In genomic region chr3:80805327-80805726, GRCm38 (mm10) we compare ENCODE assay signal across 11 mouse cellular contexts. TPM values are rescaled to one million over a fixed set of nuclear protein-coding genes. Genes with fewer than 3 reads are reported as not detected.
DNase-seq lines count a peak whose midpoint lies in the region; ATAC-seq and TF ChIP-seq lines count a peak whose summit lies in the region.
"Had no signal": no experiment of that assay in that cellular context is flagged by ENCODE, and none has a peak within 500 bp of the region (broad histone marks: within the 10 kb centered on the region; RNA-seq: fewer than 3 reads in every experiment).

No protein-coding gene starts in this region.

- H3K27me3 ChIP-seq in kidney, adult 2 months (replicated peaks; ENCODE audit: control insufficient read depth, insufficient read depth, low read length) = peaks cover 2% of the 10 kb centered on the region; the same call in 1 of the 2 replicates
- peaks cover 3% of the 10 kb centered on the region; the same call in 1 of the 2 replicates for H3K27me3 ChIP-seq in stomach, postnatal 0 days (ENCODE audit: control insufficient read depth, insufficient read depth, low read length)
- H3K27me3 ChIP-seq: midbrain, embryonic 12.5 days had no signal

- TF ChIP-seq POLR2A in kidney, adult 2 months (IDR thresholded peaks at IDR 0.05; ENCODE audit: low read depth, low read length) = no peak

- no peak for TF ChIP-seq CTCF in kidney, adult 2 months (conservative IDR thresholded peaks at IDR 0.05; ENCODE audit: insufficient read depth, insufficient read length, low read depth, low read length)
- TF ChIP-seq CTCF in stomach, postnatal 0 days (IDR thresholded peaks at IDR 0.05; ENCODE audit: low read depth) = peak; percentile 62

- no peak overlapping the region for H3K9ac ChIP-seq in stomach, postnatal 0 days (ENCODE audit: low read length)
- H3K9ac ChIP-seq: liver, embryonic 13.5 days; midbrain, embryonic 12.5 days had no signal

- ATAC-seq in stomach, postnatal 0 days (ENCODE audit: low FRiP score, low TSS enrichment) = no peak

- no peaks in the 10 kb centered on the region for H3K36me3 ChIP-seq in kidney, adult 2 months (ENCODE audit: control insufficient read depth, insufficient read depth, low read length)
- no peaks in the 10 kb centered on the region for H3K36me3 ChIP-seq in stomach, postnatal 0 days (ENCODE audit: control insufficient read depth, insufficient read depth, low read length)
- H3K36me3 ChIP-seq: liver, embryonic 13.5 days; midbrain, embryonic 12.5 days had no signal

- peak; percentile 10 for DNase-seq in adrenal gland, postnatal 14 days
- no peak for DNase-seq in adrenal gland, adult 18-20 months (ENCODE audit: low spot score in 2 of 2)
- DNase-seq in kidney, postnatal 10 days = peak; percentile 13
- DNase-seq in kidney, adult 2 months = no peak
- peak; percentile 3 for DNase-seq in urinary bladder, postnatal 14 days (ENCODE audit: low spot score)
- no peak for DNase-seq in urinary bladder, postnatal 36 days (ENCODE audit: low spot score in 2 of 2)
- DNase-seq in stomach, postnatal 0 days (ENCODE audit: low spot score) = no peak
- no peak for DNase-seq in gastrocnemius, postnatal 36 days
- DNase-seq: liver, embryonic 13.5 days had no signal

- H3K4me1 ChIP-seq in kidney, adult 2 months (ENCODE audit: control insufficient read depth, insufficient read depth, low read length) = no peaks in the 10 kb centered on the region
- H3K4me1 ChIP-seq in stomach, postnatal 0 days (replicated peaks; ENCODE audit: control insufficient read depth, insufficient read depth) = no peaks in the 10 kb centered on the region
- H3K4me1 ChIP-seq: liver, embryonic 13.5 days had no signal

- H3K9me3 ChIP-seq in stomach, postnatal 0 days (ENCODE audit: control insufficient read depth, low read length) = no peaks in the 10 kb centered on the region
- H3K9me3 ChIP-seq: liver, embryonic 13.5 days; midbrain, embryonic 12.5 days had no signal

- intact Hi-C loops in gastrocnemius, postnatal 36 days (cut with DNase I) = no loop called here

- 6% methylated on average over 1 of the region's 1 CpGs for WGBS in kidney, adult 2 months
- WGBS in stomach, postnatal 0 days = 8% methylated on average over 1 of the region's 1 CpGs

- H3K4me3 ChIP-seq in kidney, adult 2 months (ENCODE audit: insufficient read depth, low read depth, low read length) = no peak overlapping the region
- no peak overlapping the region for H3K4me3 ChIP-seq in stomach, postnatal 0 days (ENCODE audit: low read depth, low read length)
- H3K4me3 ChIP-seq: liver, embryonic 13.5 days; midbrain, embryonic 12.5 days had no signal

- H3K4me2 ChIP-seq in stomach, postnatal 0 days (replicated peaks; ENCODE audit: low read depth) = no peak overlapping the region
- H3K4me2 ChIP-seq: liver, embryonic 13.5 days; midbrain, embryonic 12.5 days had no signal

- H3K27ac ChIP-seq in kidney, adult 2 months (ENCODE audit: insufficient read depth, low read depth, low read length) = no peak overlapping the region
- H3K27ac ChIP-seq in stomach, postnatal 0 days (replicated peaks) = no peak overlapping the region
- H3K27ac ChIP-seq: liver, embryonic 13.5 days; midbrain, embryonic 12.5 days had no signal

- no peak for TF ChIP-seq EP300 in stomach, postnatal 0 days (optimal IDR thresholded peaks at IDR 0.05)

RNA-seq across cellular contexts. Expression of gene Gria2, which starts 2.7 kb away (rescaled TPM):
- total RNA-seq in adrenal gland, postnatal 14 days (2021) = 11.9 and 15.8 TPM in 2 replicates
- 10 to 100 TPM in 1 of 2 experiments, 1 to 10 TPM in 1; 9.2 to 12.9 TPM for total RNA-seq in adrenal gland, adult 18-20 months (2021)
- polyA plus RNA-seq in kidney, adult 2 months (2012; rRNA removed) = 0.06 and 0.10 TPM in 2 replicates
- polyA plus RNA-seq in stomach, postnatal 0 days (2015; fragmentation: Nextera tagmentation; extraction: Ambion mirVana) = 0.96 and 1.1 TPM in 2 replicates
- under 1 TPM in 1 of 2 experiments, not detected in 1; 0.05 TPM for total RNA-seq in gastrocnemius, postnatal 36 days (2021)
- polyA plus RNA-seq: C2C12 had no signal

Comparison
In these comparisons a context has a peak if more than half of its experiments do, and no peak if none do; other contexts are left out.
1. DNase-seq: peak in adrenal gland, postnatal 14 days (single experiment), kidney, postnatal 10 days (single experiment) and urinary bladder, postnatal 14 days (single experiment); none in adrenal gland, adult 18-20 months (0 of 2), kidney, adult 2 months (single experiment), urinary bladder, postnatal 36 days (0 of 2), stomach, postnatal 0 days (single experiment) and gastrocnemius, postnatal 36 days (0 of 2).
2. RNA of gene Gria2, which starts 2.7 kb away (total RNA-seq): 9.2 to 12.9 TPM in adrenal gland, adult 18-20 months and 11.9 to 15.8 TPM in adrenal gland, postnatal 14 days; 0.05 TPM in gastrocnemius, postnatal 36 days; every median in the first group is over 4 times any median in the second.